In genomic region chr5:121606151-121606550, GRCm38 (mm10) we compare ENCODE assay signal across 9 mouse cellular contexts. TPM values are rescaled to one million over a fixed set of nuclear protein-coding genes. Genes with fewer than 3 reads are reported as not detected.
DNase-seq lines count a peak whose midpoint lies in the region; ATAC-seq and TF ChIP-seq lines count a peak whose summit lies in the region.
"Had no signal": no experiment of that assay in that cellular context is flagged by ENCODE, and none has a peak within 500 bp of the region (broad histone marks: within the 10 kb centered on the region; RNA-seq: fewer than 3 reads in every experiment).

No protein-coding gene starts in this region.

- no peak overlapping the region for H3K4me2 ChIP-seq in midbrain, embryonic 15.5 days
- H3K4me2 ChIP-seq in liver, embryonic 11.5 days, result no peak overlapping the region

- peak; percentile 82 for DNase-seq in midbrain, embryonic 10.5 days (ENCODE audit: low spot score)
- peak; percentile 68 for DNase-seq in forelimb bud, embryonic 11.5 days (ENCODE audit: low read depth, low spot score)
- DNase-seq in kidney, adult 8-10 months, result peak; percentile 62 to 85
- peak; percentile 72 for DNase-seq in liver, embryonic 11.5 days (ENCODE audit: low spot score)
- DNase-seq in retina, embryonic 14.5 days (ENCODE audit: low spot score), result peak; percentile 92
- DNase-seq in thymus, postnatal 25 days, result peak; percentile 82

- no peak overlapping the region for H3K4me3 ChIP-seq in midbrain, embryonic 10.5 days
- no peak overlapping the region for H3K4me3 ChIP-seq in midbrain, embryonic 15.5 days
- H3K4me3 ChIP-seq in bone marrow macrophage, adult 2 months (ENCODE audit: insufficient read depth, low read length), result no peak overlapping the region
- no peak overlapping the region for H3K4me3 ChIP-seq in liver, embryonic 11.5 days (ENCODE audit: low read depth, low read length)
- H3K4me3 ChIP-seq: erythroblast, embryonic 14.5 days had no signal

- no peak for ATAC-seq in midbrain, embryonic 15.5 days (replicated peaks)
- ATAC-seq in liver, embryonic 11.5 days (replicated peaks; ENCODE audit: low FRiP score), result 0 out of 2 replicates have a peak, but pooled peaks have one; percentile 26

- H3K9me3 ChIP-seq in midbrain, embryonic 10.5 days (replicated peaks), result no peaks in the 10 kb centered on the region
- H3K9me3 ChIP-seq in midbrain, embryonic 15.5 days, result no peaks in the 10 kb centered on the region
- H3K9me3 ChIP-seq in liver, embryonic 11.5 days (ENCODE audit: control insufficient read depth, low read length), result no peaks in the 10 kb centered on the region

- no peak for TF ChIP-seq POLR2A in bone marrow macrophage, adult 2 months (IDR thresholded peaks at IDR 0.05; ENCODE audit: borderline replicate concordance, low read depth, low read length)

- H3K9ac ChIP-seq in midbrain, embryonic 15.5 days, result no peak overlapping the region
- H3K9ac ChIP-seq in liver, embryonic 11.5 days (ENCODE audit: low read depth, low read length), result no peak overlapping the region

- H3K27ac ChIP-seq in midbrain, embryonic 10.5 days (replicated peaks), result no peak overlapping the region
- no peak overlapping the region for H3K27ac ChIP-seq in midbrain, embryonic 15.5 days
- H3K27ac ChIP-seq in bone marrow macrophage, adult 2 months (ENCODE audit: insufficient read depth, low read depth, low read length), result no peak overlapping the region
- no peak overlapping the region for H3K27ac ChIP-seq in liver, embryonic 11.5 days (ENCODE audit: low read depth, low read length)

- WGBS in midbrain, embryonic 10.5 days, result 0% methylated on average over 2 of the region's 2 CpGs
- WGBS in midbrain, embryonic 15.5 days, result 0% methylated on average over 2 of the region's 2 CpGs
- WGBS in liver, embryonic 11.5 days, result 0% methylated on average over 2 of the region's 2 CpGs

- TF ChIP-seq CTCF in bone marrow macrophage, adult 2 months (IDR thresholded peaks at IDR 0.05; ENCODE audit: low read depth, low read length), result peak; percentile 77

- H3K4me1 ChIP-seq in midbrain, embryonic 10.5 days, result peaks cover 5% of the 10 kb centered on the region; the same call in 1 of the 2 replicates
- H3K4me1 ChIP-seq in midbrain, embryonic 15.5 days, result no peaks in the 10 kb centered on the region; the same call in 1 of the 2 replicates
- H3K4me1 ChIP-seq in bone marrow macrophage, adult 2 months (ENCODE audit: control insufficient read depth, insufficient read depth, low read length), result peaks cover 5% of the 10 kb centered on the region
- H3K4me1 ChIP-seq in liver, embryonic 11.5 days (replicated peaks; ENCODE audit: control insufficient read depth, insufficient read depth, low read length), result no peaks in the 10 kb centered on the region

- no peaks in the 10 kb centered on the region for H3K36me3 ChIP-seq in midbrain, embryonic 10.5 days
- no peaks in the 10 kb centered on the region for H3K36me3 ChIP-seq in midbrain, embryonic 15.5 days (replicated peaks)
- H3K36me3 ChIP-seq in liver, embryonic 11.5 days (ENCODE audit: control insufficient read depth, insufficient read depth, low read length), result no peaks in the 10 kb centered on the region

- no peaks in the 10 kb centered on the region; the same call in 1 of the 2 replicates for H3K27me3 ChIP-seq in midbrain, embryonic 10.5 days (ENCODE audit: low read depth, poor library complexity, severe bottlenecking)
- no peaks in the 10 kb centered on the region for H3K27me3 ChIP-seq in midbrain, embryonic 15.5 days (replicated peaks)
- H3K27me3 ChIP-seq in liver, embryonic 11.5 days (replicated peaks; ENCODE audit: control insufficient read depth, insufficient read depth, low read length), result no peaks in the 10 kb centered on the region

RNA-seq across cellular contexts. Expression of gene Aldh2, which starts 12.5 kb away (rescaled TPM):
- polyA plus RNA-seq in midbrain, embryonic 10.5 days (2016; fragmentation: Nextera tagmentation; extraction: Ambion mirVana), result 104 and 111 TPM in 2 replicates
- polyA plus RNA-seq in midbrain, embryonic 15.5 days (2015; fragmentation: Nextera tagmentation; extraction: Ambion mirVana), result 121 and 123 TPM in 2 replicates
- 844 and 895 TPM in 2 replicates for polyA plus RNA-seq in bone marrow macrophage, adult 2 months (2012; ENCODE audit: insufficient read depth, insufficient read length, missing spikeins)
- 88.7 and 97.3 TPM in 2 replicates for polyA plus RNA-seq in liver, embryonic 11.5 days (2014; fragmentation: Nextera tagmentation; extraction: Ambion mirVana)

RNA-seq across cellular contexts. Expression of gene Acad12, which starts 12.6 kb away (rescaled TPM):
- 2.1 TPM in 2 replicates for polyA plus RNA-seq in midbrain, embryonic 10.5 days (2016; fragmentation: Nextera tagmentation; extraction: Ambion mirVana)
- 1.7 and 1.8 TPM in 2 replicates for polyA plus RNA-seq in midbrain, embryonic 15.5 days (2015; fragmentation: Nextera tagmentation; extraction: Ambion mirVana)
- 8.6 and 9.0 TPM in 2 replicates for polyA plus RNA-seq in bone marrow macrophage, adult 2 months (2012; ENCODE audit: insufficient read depth, insufficient read length, missing spikeins)
- polyA plus RNA-seq in liver, embryonic 11.5 days (2014; fragmentation: Nextera tagmentation; extraction: Ambion mirVana), result 3.0 and 5.0 TPM in 2 replicates

RNA-seq across cellular contexts. Expression of gene Acad10, which starts 54.2 kb away (rescaled TPM):
- polyA plus RNA-seq in midbrain, embryonic 10.5 days (2016; fragmentation: Nextera tagmentation; extraction: Ambion mirVana), result 3.7 and 3.9 TPM in 2 replicates
- 1.6 and 1.8 TPM in 2 replicates for polyA plus RNA-seq in midbrain, embryonic 15.5 days (2015; fragmentation: Nextera tagmentation; extraction: Ambion mirVana)
- polyA plus RNA-seq in bone marrow macrophage, adult 2 months (2012; ENCODE audit: insufficient read depth, insufficient read length, missing spikeins), result 3.3 and 5.5 TPM in 2 replicates
- 2.7 and 3.6 TPM in 2 replicates for polyA plus RNA-seq in liver, embryonic 11.5 days (2014; fragmentation: Nextera tagmentation; extraction: Ambion mirVana)

RNA-seq across cellular contexts. Expression of gene Brap, which starts 54.2 kb away (rescaled TPM):
- 40.4 and 44.8 TPM in 2 replicates for polyA plus RNA-seq in midbrain, embryonic 10.5 days (2016; fragmentation: Nextera tagmentation; extraction: Ambion mirVana)
- 48.2 and 50.9 TPM in 2 replicates for polyA plus RNA-seq in midbrain, embryonic 15.5 days (2015; fragmentation: Nextera tagmentation; extraction: Ambion mirVana)
- 37.7 and 41.2 TPM in 2 replicates for polyA plus RNA-seq in bone marrow macrophage, adult 2 months (2012; ENCODE audit: insufficient read depth, insufficient read length, missing spikeins)
- 42.8 and 46.0 TPM in 2 replicates for polyA plus RNA-seq in liver, embryonic 11.5 days (2014; fragmentation: Nextera tagmentation; extraction: Ambion mirVana)
